9 mouse cellular contexts compared by ENCODE assay signal in the genomic region with DNA sequence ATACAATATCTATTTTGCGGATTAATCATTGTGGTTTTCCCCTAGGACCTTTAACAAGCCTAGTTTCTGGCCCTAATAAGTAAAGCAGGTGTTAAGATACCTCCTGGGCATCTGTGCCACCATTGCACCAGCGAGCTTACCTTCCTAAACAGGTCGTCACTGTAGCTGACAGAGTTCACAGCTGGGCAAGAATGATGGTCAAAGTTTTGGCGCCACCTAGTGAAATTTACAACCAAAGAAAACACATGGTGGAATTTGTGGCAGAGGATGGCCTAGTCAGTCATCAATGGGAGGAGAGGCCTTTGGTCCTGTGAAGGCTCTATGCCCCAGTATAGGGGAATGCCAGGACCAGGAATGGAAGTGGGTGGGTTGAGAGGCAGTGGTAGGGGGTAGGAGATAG. TPM values are rescaled to one million over a fixed set of nuclear protein-coding genes. Genes with fewer than 3 reads are reported as not detected.
A peak's percentile ranks its signal among the peaks of the same experiment; 100 is the strongest.
DNase-seq lines count a peak whose midpoint lies in the region; ATAC-seq and TF ChIP-seq lines count a peak whose summit lies in the region.
"Had no signal": no experiment of that assay in that cellular context is flagged by ENCODE, and none has a peak within 500 bp of the region (broad histone marks: within the 10 kb centered on the region; RNA-seq: fewer than 3 reads in every experiment).

No protein-coding gene starts in this region.

- no peak overlapping the region for H3K27ac ChIP-seq in midbrain, postnatal 0 days (ENCODE audit: low read depth, low read length)
- no peak overlapping the region for H3K27ac ChIP-seq in midbrain, embryonic 13.5 days

- no peak overlapping the region for H3K4me2 ChIP-seq in midbrain, postnatal 0 days (ENCODE audit: low read depth, low read length, poor library complexity, severe bottlenecking)
- H3K4me2 ChIP-seq in midbrain, embryonic 13.5 days (replicated peaks), result no peak overlapping the region

- WGBS in midbrain, postnatal 0 days, result 50% methylated on average over 4 of the region's 4 CpGs
- 62% methylated on average over 4 of the region's 4 CpGs for WGBS in midbrain, embryonic 13.5 days

- no peaks in the 10 kb centered on the region for H3K27me3 ChIP-seq in midbrain, postnatal 0 days (ENCODE audit: insufficient read depth, low read length)
- H3K27me3 ChIP-seq in midbrain, embryonic 13.5 days, result no peaks in the 10 kb centered on the region

- no peaks in the 10 kb centered on the region for H3K9me3 ChIP-seq in midbrain, postnatal 0 days (ENCODE audit: low read length)
- H3K9me3 ChIP-seq in midbrain, embryonic 13.5 days, result no peaks in the 10 kb centered on the region

- H3K9ac ChIP-seq in midbrain, postnatal 0 days (replicated peaks; ENCODE audit: low read length, poor library complexity, severe bottlenecking), result no peak overlapping the region
- H3K9ac ChIP-seq in midbrain, embryonic 13.5 days (replicated peaks), result no peak overlapping the region

- 0 out of 2 replicates have a peak, but pooled peaks have one; percentile 2 for TF ChIP-seq CTCF in midbrain, postnatal 0 days (IDR thresholded peaks at IDR 0.05)

- DNase-seq in cerebellum, adult 18-20 months, result peak; percentile 3 to 5
- no peak for DNase-seq in midbrain, postnatal 0 days (ENCODE audit: low spot score)
- DNase-seq in hindlimb bud, embryonic 11.5 days (ENCODE audit: extremely low spot score, low read depth, low spot score), result peak; percentile 14
- peak; percentile 16 to 19 for DNase-seq in thymus, postnatal 36 days
- DNase-seq in right cerebral cortex, adult 2 months (ENCODE audit: low spot score in 2 of 2), result no peak
- DNase-seq in right cerebral cortex, postnatal 14 days, result no peak

- H3K4me1 ChIP-seq in midbrain, postnatal 0 days (ENCODE audit: insufficient read depth, low read length), result no peaks in the 10 kb centered on the region
- no peaks in the 10 kb centered on the region for H3K4me1 ChIP-seq in midbrain, embryonic 13.5 days (replicated peaks)

- ATAC-seq in cerebellum, adult (ENCODE audit: insufficient number of reproducible peaks, low FRiP score, low TSS enrichment), result no peak
- no peak for ATAC-seq in midbrain, postnatal 0 days (ENCODE audit: low FRiP score)
- ATAC-seq in midbrain, embryonic 13.5 days, result no peak

- no peaks in the 10 kb centered on the region for H3K36me3 ChIP-seq in midbrain, postnatal 0 days (ENCODE audit: insufficient read depth, low read length)
- H3K36me3 ChIP-seq in midbrain, embryonic 13.5 days, result no peaks in the 10 kb centered on the region

- no peak overlapping the region for H3K4me3 ChIP-seq in midbrain, postnatal 0 days (ENCODE audit: low read depth, low read length)
- H3K4me3 ChIP-seq in midbrain, embryonic 13.5 days (replicated peaks), result no peak overlapping the region

RNA-seq across cellular contexts. Expression of gene Stpg2, which starts 41.0 kb away (rescaled TPM):
- not detected in 2 replicates for total RNA-seq in midbrain, postnatal 0 days (2014; rRNA removed)
- polyA plus RNA-seq in midbrain, postnatal 0 days (2015; fragmentation: Nextera tagmentation; extraction: Ambion mirVana), result 0.16 TPM in 1 of 2 replicates, not detected in the other
- 0.22 TPM in 1 of 2 replicates, not detected in the other for polyA plus RNA-seq in midbrain, embryonic 13.5 days (2015; fragmentation: Nextera tagmentation; extraction: Ambion mirVana)
- total RNA-seq: heart, adult 18-20 months had no signal

Comparison
In these comparisons a context has a peak if more than half of its experiments do, and no peak if none do; other contexts are left out.
1. DNase-seq: peak in cerebellum, adult 18-20 months (2 of 2), hindlimb bud, embryonic 11.5 days (single experiment) and thymus, postnatal 36 days (2 of 2); none in midbrain, postnatal 0 days (single experiment), right cerebral cortex, adult 2 months (0 of 2) and right cerebral cortex, postnatal 14 days (single experiment).